Mouse (Mus musculus) bone marrow, adult 2 months (tissue): Measurements from ENCODE around the gene Slc16a13. TPM values are rescaled to one million over a fixed set of nuclear protein-coding genes. Genes with fewer than 3 reads are reported as not detected.

Experiments used
- H3K27ac ChIP-seq: fragments of 200-500 bp; 2 replicates; pipeline ENCODE4 v1.5.1; 2012; ENCODE audit warnings: low read depth, mild to moderate bottlenecking, control low read depth, inconsistent platforms, low read length; ENCODE audit not compliant: control insufficient read depth, poor library complexity, insufficient read depth
- H3K4me1 ChIP-seq: fragments of 200-500 bp; 2 replicates; pipeline ENCODE4 v1.6.1; 2011; ENCODE audit warnings: low read length; ENCODE audit not compliant: control insufficient read depth, insufficient read depth
- H3K4me3 ChIP-seq: fragments of 200-500 bp; replicated peaks from 2 replicates; pipeline ENCODE3; 2011; ENCODE audit warnings: mild to moderate bottlenecking, low read depth, low read length, control low read depth; ENCODE audit not compliant: control insufficient read depth
- CTCF ChIP-seq: fragments of 200-500 bp; IDR thresholded peaks from 2 replicates; pipeline ENCODE4 v1.5.1; 2011; ENCODE audit warnings: low read length, control low read depth; ENCODE audit not compliant: control insufficient read depth, insufficient read depth
- POLR2A ChIP-seq: fragments of 200-500 bp; IDR thresholded peaks from 2 replicates; pipeline ENCODE4 v1.6.1; 2011; ENCODE audit warnings: low read depth, mild to moderate bottlenecking, control low read depth, low read length, borderline replicate concordance; ENCODE audit not compliant: control insufficient read depth
- WGBS: fragments of 180-500 bp; shearing (Covaris S2); methylation state at CpG from one replicate; pipeline ENCODE4 v1.1.7; 2018; 5-methylcytosine and 5-hydroxymethylcytosine counted together
- polyA plus RNA-seq: library from polyadenylated mRNA; stranded (reverse); fragments of >200 nt; gene quantifications from 2 replicates; pipeline ENCODE4 v1.2.4, GENCODE M21; 2011; ENCODE audit warnings: low replicate concordance; ENCODE audit not compliant: missing spikeins, insufficient read depth, insufficient read length

The Slc16a13 gene
- polyA plus RNA-seq, 1 experiment = 0.60 TPM

- no peak for TF ChIP-seq POLR2A
- TF ChIP-seq CTCF = no peak
- WGBS = 63% methylated on average over 5 of the region's 5 CpGs
- no peak overlapping the region for H3K27ac ChIP-seq
- H3K4me3 ChIP-seq = no peak overlapping the region
- peaks cover 2% of the 10 kb centered on the region; the same call in 1 of the 2 replicates for H3K4me1 ChIP-seq
Measured at GRCm38 (mm10) chr11:70227126-70227525, 6.3 kb upstream of the Slc16a13 start.

GRCm38 (mm10) chr11:70226602-70226890 lies 5.7 kb upstream of the Slc16a13 start:
- peaks cover 2% of the 10 kb centered on the region; the same call in 1 of the 2 replicates for H3K4me1 ChIP-seq
- WGBS = 66% methylated on average over 18 of the region's 18 CpGs
- no peak for TF ChIP-seq POLR2A
- no peak for TF ChIP-seq CTCF
- no peak overlapping the region for H3K27ac ChIP-seq
- H3K4me3 ChIP-seq = no peak overlapping the region

- 78% methylated on average over 27 of the region's 27 CpGs for WGBS
- Histone ChIP-seq H3K4me3 (no peak overlapping the region), H3K27ac (no peak overlapping the region), H3K4me1 (peaks cover 2% of the 10 kb centered on the region; the same call in 1 of the 2 replicates)
- TF ChIP-seq POLR2A (no peak), CTCF (no peak)
Measured at GRCm38 (mm10) chr11:70225798-70226601, 5.1 kb upstream of the Slc16a13 start.

GRCm38 (mm10) chr11:70223724-70224123 lies 2.9 kb upstream of the Slc16a13 start:
- TF ChIP-seq POLR2A (no peak), CTCF (no peak)
- WGBS = 15% methylated on average over 9 of the region's 9 CpGs
- Histone ChIP-seq H3K27ac (no peak overlapping the region), H3K4me1 (peaks cover 4% of the 10 kb centered on the region; the same call in 1 of the 2 replicates), H3K4me3 (no peak overlapping the region)

- 8% methylated on average over 14 of the region's 14 CpGs for WGBS
- Histone ChIP-seq H3K27ac (peak overlapping the region; percentile 84), H3K4me3 (peak overlapping the region; percentile 72), H3K4me1 (peaks cover 4% of the 10 kb centered on the region; the same call in 1 of the 2 replicates)
- no peak for TF ChIP-seq POLR2A
- no peak for TF ChIP-seq CTCF
Measured at GRCm38 (mm10) chr11:70221603-70222500, 988 bp upstream of the Slc16a13 start.

GRCm38 (mm10) chr11:70220323-70220722 lies 541 bp downstream of the Slc16a13 start:
- Histone ChIP-seq H3K27ac (peak overlapping the region; percentile 84), H3K4me3 (peak overlapping the region; percentile 72), H3K4me1 (peaks cover 4% of the 10 kb centered on the region; the same call in 1 of the 2 replicates)
- WGBS = 2% methylated on average over 24 of the region's 24 CpGs
- no peak for TF ChIP-seq POLR2A
- TF ChIP-seq CTCF = no peak

- WGBS = 65% methylated on average over 7 of the region's 7 CpGs
- no peak for TF ChIP-seq POLR2A
- TF ChIP-seq CTCF = no peak
- Histone ChIP-seq H3K4me1 (peaks cover 4% of the 10 kb centered on the region; the same call in 1 of the 2 replicates), H3K4me3 (peak overlapping the region; percentile 72), H3K27ac (no peak overlapping the region)
Measured at GRCm38 (mm10) chr11:70219873-70220272, 991 bp downstream of the Slc16a13 start.
